Mouse (Mus musculus): ENCODE results near the gene Mtpn. TPM values are rescaled to one million over a fixed set of nuclear protein-coding genes. Genes with fewer than 3 reads are reported as not detected.

The Mtpn gene
- total RNA-seq (2023) = 100 to 1,000 TPM; 156 to 172 TPM

GRCm38 (mm10) chr6:35539304-35540009 lies at the start of gene Mtpn:
Mtpn (minus strand) TSS chr6:35539888.

Other genes with a start within 250 kb of the Mtpn start
- gene Slc13a4, start 231.8 kb downstream of the Mtpn start, total RNA-seq (2023) = not detected
- not detected for gene Fam180a, start 213.7 kb downstream of the Mtpn start, total RNA-seq (2023)